Mouse (Mus musculus) embryonic fibroblast, embryonic 13.5 days (primary cell): ENCODE results near the gene Clrn2.

Experiments used
- CTCF ChIP-seq: IDR thresholded peaks from 2 replicates; pipeline ENCODE4 v1.5.1; 2011; ENCODE audit warnings: mild to moderate bottlenecking, control low read depth, low read length, moderate library complexity, borderline replicate concordance; ENCODE audit not compliant: insufficient read depth
- POLR2A ChIP-seq: IDR thresholded peaks from 2 replicates; pipeline ENCODE4 v1.6.1; 2011; ENCODE audit warnings: low read depth, mild to moderate bottlenecking, control low read depth, low read length, moderate library complexity

- TF ChIP-seq CTCF (no peak), POLR2A (no peak)
Observed at GRCm38 (mm10) chr5:45481125-45481524, 27.6 kb downstream of the Clrn2 start.
